Mouse (Mus musculus): ENCODE measurements around the gene Ttll7.

The Ttll7 gene

DNA sequence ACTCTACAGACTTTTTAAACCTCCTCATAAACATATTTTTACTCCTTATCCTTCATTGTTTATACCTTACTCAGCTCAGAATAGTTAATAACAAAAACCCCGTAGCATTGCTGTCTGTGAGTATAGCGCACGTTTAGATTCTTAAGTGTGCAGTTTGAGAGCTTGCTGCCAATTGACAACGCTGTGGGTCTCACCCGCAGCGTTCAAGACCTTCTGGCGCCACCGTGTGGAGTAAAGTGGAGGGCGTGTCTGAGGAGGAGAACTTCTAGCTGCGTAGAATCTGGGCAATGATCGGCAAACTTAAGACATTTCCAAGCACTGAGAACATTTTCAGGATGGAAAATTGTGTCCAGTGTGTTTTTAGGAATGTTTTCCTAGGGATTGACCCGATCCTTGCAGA, 62.6 kb downstream of the Ttll7 start:
- peak; percentile 63 for DNase-seq

- DNase-seq = no peak
Observed at GRCm38 (mm10) chr3:146917891-146918290, 65.7 kb downstream of the Ttll7 start.

DNA sequence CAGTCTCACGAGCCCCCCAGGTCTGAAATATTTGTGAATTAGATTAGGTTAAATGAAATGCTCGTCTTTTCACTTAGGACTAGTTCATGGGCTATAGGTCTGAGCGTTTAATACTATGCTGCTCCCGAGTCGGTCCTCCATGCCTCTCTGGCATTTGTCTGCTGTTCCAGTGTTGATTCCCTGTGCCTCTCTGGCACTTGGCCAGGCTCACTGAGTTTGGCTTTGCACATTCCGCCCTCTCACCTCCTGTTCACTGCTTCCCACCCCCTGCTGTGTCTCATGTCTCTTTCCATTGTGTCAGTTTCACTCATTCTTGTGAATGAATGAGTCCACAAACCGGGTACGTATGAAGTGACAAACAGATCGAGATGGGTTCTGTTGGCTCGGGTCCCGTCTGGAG, 66.2 kb downstream of the Ttll7 start:
- DNase-seq = peak; percentile 68

DNA sequence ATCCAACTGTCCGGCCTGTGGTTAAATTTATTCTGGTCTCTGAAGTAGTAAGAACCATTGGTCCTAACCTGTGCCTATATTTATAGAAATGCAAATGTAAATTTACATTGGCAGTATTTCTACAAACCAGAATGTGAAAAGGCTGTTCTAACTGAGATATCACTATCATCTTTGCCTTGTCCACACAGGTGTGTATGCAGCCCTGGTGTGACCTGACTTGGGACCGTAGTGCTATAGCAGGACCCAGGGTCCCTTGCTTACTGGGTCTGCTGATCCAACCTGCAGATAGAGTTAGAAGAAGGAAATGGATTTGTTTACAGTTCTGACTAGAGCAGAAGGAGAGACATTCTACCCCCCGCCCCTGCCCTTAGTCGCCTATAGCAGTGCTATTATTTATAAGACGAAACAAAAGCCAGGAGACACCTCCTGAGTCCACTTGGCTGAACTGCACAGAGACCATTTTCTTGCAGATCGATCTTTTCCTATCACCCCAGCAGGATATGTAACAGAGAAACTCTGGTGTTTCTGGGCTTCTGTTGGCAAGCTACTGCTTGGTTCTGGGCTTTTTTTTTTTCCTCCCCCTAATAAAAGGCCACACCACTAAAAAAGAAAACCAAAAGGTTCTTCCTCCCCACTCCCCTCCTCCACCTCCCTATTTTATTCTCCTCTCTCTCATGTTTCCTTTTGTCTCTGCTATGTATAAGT, 75.3 kb downstream of the Ttll7 start:
- DNase-seq = no peak

DNA sequence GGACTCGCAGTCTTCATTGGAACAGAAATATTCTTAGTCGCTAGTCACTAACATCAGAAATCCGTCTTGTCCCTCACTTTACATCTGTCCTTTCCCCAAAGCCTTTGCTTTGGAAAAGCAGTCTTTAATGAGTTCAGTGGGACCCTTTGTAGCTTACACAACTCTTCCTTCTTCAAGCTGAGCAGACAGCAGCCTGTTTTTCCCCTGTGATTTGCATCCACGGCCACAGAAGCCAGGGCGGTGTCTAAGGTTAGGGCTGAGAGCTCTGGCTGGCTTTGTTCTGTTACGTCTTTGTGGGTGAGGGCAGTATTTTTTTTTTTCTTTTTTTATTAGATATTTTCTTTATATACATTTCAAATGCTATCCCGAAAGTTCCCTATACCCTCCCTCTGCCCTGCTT, 76.0 kb downstream of the Ttll7 start:
- DNase-seq = no peak

DNA sequence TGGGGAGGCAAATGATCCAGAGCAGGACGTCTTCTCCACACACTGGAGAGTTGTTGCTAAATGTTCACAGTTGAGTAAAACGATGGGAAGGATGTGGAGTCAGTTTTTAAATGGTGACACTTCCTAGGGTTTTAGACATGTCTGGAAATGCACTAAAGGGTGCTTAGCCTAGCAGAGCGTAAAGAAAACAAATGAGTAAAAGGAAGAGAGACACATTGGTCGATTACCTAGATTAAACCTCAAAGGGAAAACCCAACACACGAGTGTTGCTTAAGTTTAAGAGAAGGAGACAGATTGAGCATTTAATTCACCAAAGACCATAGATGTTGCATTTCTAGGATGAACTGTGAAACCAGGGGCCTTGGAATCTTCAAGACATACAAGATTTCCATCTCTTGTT, 76.8 kb downstream of the Ttll7 start:
- DNase-seq = no peak

DNA sequence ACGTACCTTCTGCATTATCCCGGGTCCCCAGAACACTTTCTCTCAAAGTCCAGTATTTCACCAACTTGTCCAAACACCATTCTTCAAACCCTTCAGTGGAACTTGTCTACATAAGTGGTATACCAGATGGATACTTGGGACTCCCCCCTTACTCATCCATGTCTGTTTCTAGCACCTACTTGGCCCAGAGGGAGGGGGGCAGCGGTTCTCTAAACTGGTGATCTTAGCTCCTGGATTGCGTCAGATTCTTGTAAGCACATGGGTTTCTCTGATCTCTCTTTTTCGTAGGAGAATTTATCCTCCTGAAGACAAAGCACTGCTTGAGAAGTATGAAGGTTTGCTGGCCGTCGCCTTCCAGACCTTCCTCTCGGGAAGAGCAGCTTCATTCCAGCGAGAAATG, 79.0 kb downstream of the Ttll7 start:
- DNase-seq = no peak

DNA sequence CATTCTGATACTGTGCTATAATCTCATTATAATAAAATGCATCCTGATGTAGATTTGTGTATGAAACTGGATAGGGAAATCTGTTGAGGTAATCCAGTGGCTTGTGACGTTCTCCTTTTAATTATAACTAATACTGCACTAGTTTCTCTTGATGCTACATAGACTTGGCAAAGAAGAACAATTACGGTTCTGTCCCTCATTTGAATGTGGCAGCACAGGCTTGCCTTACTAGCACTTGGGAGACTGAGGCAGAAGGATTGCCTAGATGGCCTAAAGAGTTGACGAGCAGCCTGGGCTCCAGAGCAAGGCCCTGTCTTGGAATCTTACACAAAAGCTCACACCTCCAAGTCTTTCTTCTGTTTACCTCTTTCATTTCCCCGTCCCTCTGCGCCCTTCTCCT, 80.3 kb downstream of the Ttll7 start:
- no peak for DNase-seq

- no peak for DNase-seq
Observed at GRCm38 (mm10) chr3:146936888-146937287, 84.7 kb downstream of the Ttll7 start.

DNA sequence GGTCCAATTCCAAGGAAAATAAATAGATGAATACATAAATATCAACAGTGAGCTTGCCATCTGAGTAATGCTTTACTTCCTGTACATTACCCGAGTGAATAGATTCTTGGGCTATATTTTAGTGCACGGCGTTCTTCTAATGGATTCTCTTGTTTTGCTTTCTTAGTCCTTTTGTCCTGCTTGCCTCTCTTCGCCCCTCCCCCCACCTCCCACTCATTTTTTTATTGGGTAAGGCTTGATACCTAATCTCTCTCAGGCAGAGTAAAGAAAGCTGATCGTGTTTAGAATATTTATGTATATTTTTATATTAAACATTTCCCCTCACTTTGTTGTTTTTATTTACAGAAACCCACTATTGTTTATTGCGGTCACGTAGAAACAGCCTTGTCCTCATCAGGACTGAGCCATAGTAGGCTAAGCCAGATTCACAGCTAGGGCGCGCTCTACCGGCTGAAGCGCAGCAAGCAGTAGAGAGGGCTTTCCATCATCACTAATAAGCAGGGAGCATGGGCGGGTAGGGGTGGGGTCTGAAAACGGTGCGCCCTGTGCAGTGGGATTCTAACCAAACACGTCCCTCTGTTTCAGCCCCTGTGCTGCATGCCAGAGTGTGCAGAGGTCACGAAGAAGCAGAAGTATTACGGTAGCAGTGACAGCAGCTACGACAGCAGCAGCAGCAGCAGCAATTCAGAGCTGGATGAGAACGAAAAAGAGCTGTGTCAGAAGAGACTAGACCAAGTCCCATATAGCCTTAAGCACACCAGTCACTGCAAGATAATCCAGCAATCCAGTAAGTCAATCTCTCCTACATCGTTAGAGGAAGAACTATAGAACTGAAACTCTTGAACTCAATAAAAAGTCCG, 87.5 kb downstream of the Ttll7 start:
- DNase-seq = no peak

GRCm38 (mm10) chr3:146943101-146943500, 90.9 kb downstream of the Ttll7 start:
- no peak for DNase-seq

- DNase-seq = no peak
Observed at GRCm38 (mm10) chr3:146945342-146945741, 93.2 kb downstream of the Ttll7 start.

GRCm38 (mm10) chr3:146945887-146946286, 93.7 kb downstream of the Ttll7 start:
- peak; percentile 66 for DNase-seq

GRCm38 (mm10) chr3:146946641-146947040, 94.5 kb downstream of the Ttll7 start:
- no peak for DNase-seq

DNA sequence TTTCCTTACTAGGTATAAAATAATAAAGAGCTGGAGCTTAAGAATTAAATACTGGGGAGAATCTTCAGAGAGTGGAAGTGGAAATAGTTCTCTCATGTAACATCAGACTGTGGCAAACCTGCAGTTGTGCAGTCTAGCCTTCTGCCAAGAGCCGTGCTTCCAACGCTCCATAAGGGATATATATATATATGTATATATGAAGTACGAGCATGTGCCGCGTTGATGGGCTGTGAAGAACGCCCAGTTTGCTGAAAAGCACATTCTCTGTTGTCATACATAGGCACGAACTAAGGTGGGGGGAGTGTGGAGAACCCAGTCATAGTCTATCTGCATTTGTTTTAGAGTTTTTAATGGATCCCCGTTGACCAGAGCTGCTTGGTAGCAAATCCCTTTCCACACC, 104.6 kb downstream of the Ttll7 start:
- DNase-seq = no peak

DNA sequence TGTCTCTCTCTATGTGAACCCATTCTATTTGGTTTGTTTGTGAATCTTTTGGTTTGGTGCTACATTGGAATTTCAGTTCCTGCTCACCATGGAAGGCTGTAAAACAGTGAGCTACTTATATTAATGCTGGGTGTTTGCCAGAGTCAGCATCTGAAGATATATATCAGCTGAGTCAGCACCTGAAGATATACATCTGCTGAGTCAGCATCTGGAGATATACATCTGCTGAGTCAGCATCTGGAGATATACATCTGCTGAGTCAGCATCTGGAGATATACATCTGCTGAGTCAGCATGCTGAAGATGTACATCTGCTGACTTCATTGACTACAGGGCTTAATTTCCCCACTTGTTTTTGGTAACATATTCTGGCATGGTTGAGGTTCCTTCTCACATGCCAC, 110.7 kb downstream of the Ttll7 start:
- no peak for DNase-seq

DNA sequence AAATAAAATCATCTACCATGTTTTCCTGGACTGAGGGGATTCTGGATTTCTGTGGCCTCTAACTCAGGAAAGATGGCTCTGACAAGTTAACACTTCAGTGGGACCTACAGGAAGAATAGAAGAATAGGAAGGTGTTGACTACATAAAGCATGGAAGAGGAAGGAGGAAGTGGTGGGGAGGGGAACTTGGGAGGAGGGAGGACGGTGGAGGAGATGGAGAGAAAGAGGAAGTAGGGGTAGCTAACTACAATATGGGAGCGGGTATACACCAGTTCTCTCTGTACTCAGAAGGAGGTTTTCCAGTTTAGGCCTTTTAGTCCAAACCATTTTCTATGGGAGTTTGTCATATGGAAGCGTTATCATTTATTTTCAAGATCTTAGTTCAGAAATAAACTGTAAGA, 112.2 kb downstream of the Ttll7 start:
- no peak for DNase-seq

DNA sequence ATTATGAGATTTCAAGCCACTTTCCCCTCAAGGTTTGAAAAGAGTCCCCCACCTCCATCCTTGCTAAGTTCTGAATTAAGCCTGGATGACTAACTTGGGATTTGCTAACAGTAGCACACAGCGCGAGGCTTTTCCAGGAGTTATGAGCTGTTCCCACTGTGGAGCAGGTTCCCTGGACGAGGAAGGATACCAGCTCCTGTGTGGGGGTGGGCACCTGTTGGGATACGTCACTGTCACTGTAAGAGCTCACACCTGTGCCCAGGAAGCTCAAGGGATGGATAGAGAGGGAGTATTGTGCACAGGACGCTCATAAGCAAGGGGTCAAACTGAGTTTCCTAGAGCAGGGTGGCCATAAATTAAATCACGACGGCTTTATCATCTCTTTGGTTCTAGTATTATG, 115.1 kb downstream of the Ttll7 start:
- no peak for DNase-seq

- DNase-seq = no peak
Observed at GRCm38 (mm10) chr3:146967834-146968233, 115.7 kb downstream of the Ttll7 start.

DNA sequence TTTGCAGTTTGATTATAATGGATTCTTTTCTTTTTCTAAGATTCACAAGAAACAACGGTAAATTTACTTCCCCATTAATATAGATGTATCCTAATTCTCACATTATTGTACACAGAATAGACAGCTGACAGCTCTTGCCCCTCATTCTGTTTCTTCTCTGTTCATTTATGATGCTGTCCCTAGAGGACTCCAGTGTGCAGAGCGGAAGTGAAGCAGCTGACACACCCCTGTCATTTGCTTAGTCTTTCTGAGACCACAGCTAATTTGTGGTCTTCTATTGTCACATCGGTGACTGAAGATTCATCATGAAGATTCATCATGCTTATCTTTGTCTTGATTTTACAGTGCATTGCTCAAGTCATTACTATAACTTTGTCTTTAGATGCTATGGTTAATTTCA, 126.1 kb downstream of the Ttll7 start:
- no peak for DNase-seq

DNA sequence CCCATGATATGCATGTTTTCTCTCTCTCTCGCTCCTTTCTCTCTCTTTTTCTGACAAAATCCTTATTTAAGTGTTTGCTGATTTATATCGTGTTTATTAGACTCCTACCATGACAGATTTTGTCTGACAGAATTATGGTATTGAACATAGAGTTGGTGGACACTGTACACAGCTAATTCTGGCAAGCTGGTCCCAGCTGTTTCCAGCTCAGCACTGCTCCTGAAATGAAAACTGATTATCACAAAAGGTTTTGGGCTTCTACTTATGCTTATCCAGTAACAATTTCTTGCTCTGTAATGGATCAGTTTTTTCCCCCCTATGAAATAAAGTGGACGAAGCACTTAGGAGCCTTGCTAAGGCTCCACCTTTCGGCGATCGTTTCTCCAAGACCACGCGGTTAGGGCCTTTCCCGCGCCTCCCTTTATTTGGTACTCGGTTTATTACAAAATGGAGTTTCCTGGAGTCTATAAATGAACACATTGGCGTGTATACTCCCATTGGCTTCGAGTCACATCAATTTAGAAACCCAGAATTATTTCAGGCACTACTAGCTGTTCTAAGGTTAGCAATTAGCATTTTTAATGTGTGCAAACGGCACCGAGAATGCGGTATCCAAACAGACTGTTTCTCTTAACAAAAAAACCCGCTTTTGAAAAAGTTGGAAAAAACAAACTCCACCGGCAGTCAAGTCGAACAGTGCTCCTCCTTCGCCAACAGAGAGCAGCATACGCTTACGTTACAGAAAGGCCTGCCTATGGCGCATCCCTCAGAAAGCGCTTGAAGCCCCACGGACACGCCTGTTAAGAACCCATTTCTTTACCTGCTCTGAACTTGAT, 141.9 kb downstream of the Ttll7 start:
- DNase-seq = no peak

DNA sequence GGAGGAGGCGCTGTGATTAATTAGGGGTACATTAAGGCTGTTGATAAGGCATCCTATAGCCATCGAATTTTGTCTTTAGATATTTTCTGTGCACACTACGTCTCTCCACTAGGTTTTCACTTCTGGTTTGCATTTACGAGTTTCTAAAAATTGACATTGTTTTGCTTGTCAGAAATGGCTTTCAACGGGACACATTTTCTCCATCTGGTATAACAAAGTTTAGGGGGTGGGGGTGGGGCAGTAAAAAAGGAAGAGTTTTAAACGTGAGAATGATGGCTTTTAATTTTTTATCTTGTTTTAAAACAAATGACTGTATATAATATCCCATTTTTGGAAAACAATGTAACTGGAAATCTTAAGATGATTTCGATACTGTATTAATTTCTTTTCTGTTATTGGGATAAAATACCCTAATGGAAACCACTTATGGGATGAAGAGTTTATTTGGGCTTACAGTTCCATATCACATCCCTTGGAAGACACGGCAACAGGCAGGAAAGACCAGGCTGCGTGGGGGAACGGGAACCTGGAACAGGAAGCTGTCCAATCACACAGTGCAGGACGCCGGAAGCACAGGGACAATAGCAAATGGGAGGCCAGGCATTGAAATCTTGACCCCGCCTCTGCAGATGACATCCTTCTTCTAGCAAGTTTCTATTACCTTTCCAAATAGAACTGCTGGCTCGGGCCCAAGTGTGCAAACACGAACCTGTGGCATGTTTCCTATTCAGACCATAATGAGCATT, 142.7 kb downstream of the Ttll7 start:
- DNase-seq = no peak

DNA sequence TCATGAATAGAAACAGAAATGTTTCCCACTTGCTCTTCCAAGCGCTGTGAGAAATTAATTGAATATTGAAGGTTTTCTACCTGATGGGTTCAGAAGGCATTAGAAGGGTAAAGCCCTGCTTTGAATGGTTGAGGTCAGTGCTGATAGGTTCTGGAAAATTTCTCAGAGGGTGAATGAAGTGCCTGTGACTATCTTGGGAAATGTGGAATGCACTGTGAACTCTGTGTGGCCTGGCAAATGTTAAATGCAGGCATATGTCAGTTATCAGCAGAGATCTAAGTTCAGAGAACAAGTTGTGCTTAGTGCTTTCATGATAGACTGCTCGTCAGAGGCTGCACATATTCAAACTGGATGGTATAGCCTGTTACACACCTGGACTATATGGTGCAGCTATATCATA, 147.0 kb downstream of the Ttll7 start:
- DNase-seq = no peak

All from cerebellum, adult 11 months (tissue).